Comparison of ENCODE assay signal across 12 mouse cellular contexts in the genomic region with DNA sequence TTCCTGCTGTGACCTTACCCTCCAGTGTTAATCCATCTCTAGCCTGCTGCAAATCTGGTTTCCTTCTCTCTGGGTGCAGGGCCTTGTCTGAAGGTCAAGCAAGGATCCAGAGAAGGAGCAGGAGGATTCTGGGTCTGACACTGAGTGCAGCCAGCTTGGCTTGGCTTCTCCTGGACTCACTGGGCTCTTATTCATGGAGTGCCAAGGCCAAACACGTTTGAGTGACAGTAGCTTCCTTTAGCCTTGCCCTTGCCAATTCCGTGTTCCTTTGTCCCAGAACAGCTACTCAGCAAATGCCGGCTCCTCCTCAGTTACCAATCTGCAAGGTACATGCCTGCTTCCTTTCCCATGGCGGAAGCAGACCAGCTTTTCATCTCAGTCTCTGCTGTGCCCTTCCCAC. TPM values are rescaled to one million over a fixed set of nuclear protein-coding genes. Genes with fewer than 3 reads are reported as not detected.
DNase-seq lines count a peak whose midpoint lies in the region; ATAC-seq lines count a peak whose summit lies in the region.
"Had no signal": no experiment of that assay in that cellular context is flagged by ENCODE, and none has a peak within 500 bp of the region (broad histone marks: within the 10 kb centered on the region; RNA-seq: fewer than 3 reads in every experiment).

No protein-coding gene starts in this region.

- H3K4me2 ChIP-seq in forebrain, embryonic 14.5 days (ENCODE audit: low read length), result no peak overlapping the region
- H3K4me2 ChIP-seq in forebrain, embryonic 12.5 days, result no peak overlapping the region
- H3K4me2 ChIP-seq in kidney, embryonic 15.5 days, result no peak overlapping the region
- no peak overlapping the region for H3K4me2 ChIP-seq in forebrain, embryonic 16.5 days (ENCODE audit: low read length)
- H3K4me2 ChIP-seq: heart, embryonic 15.5 days; limb, embryonic 12.5 days had no signal

- H3K4me1 ChIP-seq in forebrain, embryonic 14.5 days (ENCODE audit: control insufficient read depth, insufficient read depth, low read length), result peaks cover 4% of the 10 kb centered on the region; the same call in 1 of the 2 replicates
- peaks cover 16% of the 10 kb centered on the region for H3K4me1 ChIP-seq in forebrain, embryonic 12.5 days
- peaks cover 20% of the 10 kb centered on the region for H3K4me1 ChIP-seq in kidney, embryonic 15.5 days
- H3K4me1 ChIP-seq in forebrain, embryonic 16.5 days (replicated peaks; ENCODE audit: control insufficient read depth, insufficient read depth, low read length), result peaks cover 14% of the 10 kb centered on the region

- WGBS in forebrain, embryonic 14.5 days, result 50% methylated on average over 4 of the region's 4 CpGs
- 70% methylated on average over 4 of the region's 4 CpGs for WGBS in forebrain, embryonic 12.5 days
- 71% methylated on average over 4 of the region's 4 CpGs for WGBS in kidney, embryonic 15.5 days
- 37% methylated on average over 4 of the region's 4 CpGs for WGBS in forebrain, embryonic 16.5 days

- ATAC-seq in forebrain, embryonic 14.5 days, result no peak
- ATAC-seq in forebrain, embryonic 12.5 days (ENCODE audit: low FRiP score), result no peak
- ATAC-seq in kidney, embryonic 15.5 days (replicated peaks; ENCODE audit: low FRiP score), result no peak
- no peak for ATAC-seq in forebrain, embryonic 16.5 days

- no peaks in the 10 kb centered on the region for H3K27me3 ChIP-seq in forebrain, embryonic 14.5 days (replicated peaks; ENCODE audit: control insufficient read depth, insufficient read depth, low read length)
- H3K27me3 ChIP-seq in forebrain, embryonic 12.5 days, result no peaks in the 10 kb centered on the region; the same call in 1 of the 2 replicates
- no peaks in the 10 kb centered on the region for H3K27me3 ChIP-seq in kidney, embryonic 15.5 days
- H3K27me3 ChIP-seq in forebrain, embryonic 16.5 days (replicated peaks; ENCODE audit: control insufficient read depth, insufficient read depth, low read length), result no peaks in the 10 kb centered on the region
- H3K27me3 ChIP-seq: heart, embryonic 15.5 days had no signal

- peak; percentile 34 for DNase-seq in forebrain, embryonic 14.5 days (ENCODE audit: low spot score)
- DNase-seq in kidney, postnatal 25 days, result peak; percentile 27 to 68
- peak; percentile 75 for DNase-seq in adrenal gland, adult 8-10 months
- peak; percentile 61 to 63 for DNase-seq in kidney, postnatal 36 days
- no peak for DNase-seq in layer of hippocampus, adult 9-11 months
- DNase-seq: cerebellum, postnatal 14 days had no signal

- no peak overlapping the region for H3K9ac ChIP-seq in forebrain, embryonic 14.5 days (ENCODE audit: low read length)
- no peak overlapping the region for H3K9ac ChIP-seq in forebrain, embryonic 12.5 days
- H3K9ac ChIP-seq in kidney, embryonic 15.5 days, result no peak overlapping the region
- no peak overlapping the region for H3K9ac ChIP-seq in forebrain, embryonic 16.5 days (replicated peaks; ENCODE audit: low read depth, low read length)
- H3K9ac ChIP-seq: heart, embryonic 15.5 days; limb, embryonic 12.5 days had no signal

- no peak overlapping the region for H3K4me3 ChIP-seq in forebrain, embryonic 14.5 days (ENCODE audit: low read depth, low read length)
- H3K4me3 ChIP-seq in forebrain, embryonic 12.5 days (replicated peaks), result no peak overlapping the region
- H3K4me3 ChIP-seq in kidney, embryonic 15.5 days (replicated peaks), result no peak overlapping the region
- no peak overlapping the region for H3K4me3 ChIP-seq in forebrain, embryonic 16.5 days (replicated peaks; ENCODE audit: low read length)
- H3K4me3 ChIP-seq: heart, embryonic 15.5 days; limb, embryonic 12.5 days had no signal

- H3K36me3 ChIP-seq in forebrain, embryonic 14.5 days (ENCODE audit: control insufficient read depth, insufficient read depth, low read length), result no peaks in the 10 kb centered on the region
- H3K36me3 ChIP-seq in forebrain, embryonic 12.5 days (replicated peaks), result no peaks in the 10 kb centered on the region
- no peaks in the 10 kb centered on the region for H3K36me3 ChIP-seq in kidney, embryonic 15.5 days
- no peaks in the 10 kb centered on the region for H3K36me3 ChIP-seq in forebrain, embryonic 16.5 days (ENCODE audit: control insufficient read depth, insufficient read depth)
- H3K36me3 ChIP-seq: heart, embryonic 15.5 days; limb, embryonic 12.5 days had no signal

- no peak overlapping the region for H3K27ac ChIP-seq in forebrain, embryonic 14.5 days (ENCODE audit: low read depth, low read length)
- no peak overlapping the region for H3K27ac ChIP-seq in forebrain, embryonic 12.5 days
- H3K27ac ChIP-seq in kidney, embryonic 15.5 days, result no peak overlapping the region
- no peak overlapping the region for H3K27ac ChIP-seq in forebrain, embryonic 16.5 days (ENCODE audit: low read length)
- H3K27ac ChIP-seq: heart, embryonic 15.5 days; limb, embryonic 12.5 days had no signal

- no peaks in the 10 kb centered on the region for H3K9me3 ChIP-seq in forebrain, embryonic 14.5 days (replicated peaks; ENCODE audit: control insufficient read depth, low read length)
- H3K9me3 ChIP-seq in forebrain, embryonic 12.5 days, result no peaks in the 10 kb centered on the region
- H3K9me3 ChIP-seq in kidney, embryonic 15.5 days (replicated peaks), result no peaks in the 10 kb centered on the region
- no peaks in the 10 kb centered on the region for H3K9me3 ChIP-seq in forebrain, embryonic 16.5 days (ENCODE audit: control insufficient read depth, low read length)
- H3K9me3 ChIP-seq: heart, embryonic 15.5 days; limb, embryonic 12.5 days had no signal

RNA-seq across cellular contexts. Expression of a gene that starts 49.6 kb away (rescaled TPM):
- polyA plus RNA-seq in forebrain, embryonic 14.5 days (2014; fragmentation: Nextera tagmentation; extraction: Ambion mirVana), result 0.14 TPM in 1 of 2 replicates, not detected in the other
- not detected in 2 replicates for polyA plus RNA-seq in forebrain, embryonic 12.5 days (2016; fragmentation: Nextera tagmentation; extraction: Ambion mirVana)
- 0.38 TPM in 1 of 2 replicates, not detected in the other for polyA plus RNA-seq in kidney, embryonic 15.5 days (2015; fragmentation: Nextera tagmentation; extraction: Ambion mirVana)
- total RNA-seq in adrenal gland, adult 8-10 months (2022), result not detected
- not detected in 2 replicates for polyA plus RNA-seq in forebrain, embryonic 16.5 days (2015; fragmentation: Nextera tagmentation; extraction: Ambion mirVana)
- total RNA-seq: megakaryocyte-erythroid progenitor cell, adult 5-6 weeks had no signal
- polyA plus RNA-seq: heart, embryonic 15.5 days had no signal
